Mouse (Mus musculus): ENCODE results near the gene Aldh16a1. TPM values are rescaled to one million over a fixed set of nuclear protein-coding genes. Genes with fewer than 3 reads are reported as not detected.
"Not testable (repeated sequence)": the region's sequence is repeated elsewhere in the genome, so short reads cannot be mapped to it uniquely, and the experiment has no call there.

Gene Aldh16a1
- polyA plus RNA-seq, 1 experiment from 2014 or later = 33.4 TPM

DNA sequence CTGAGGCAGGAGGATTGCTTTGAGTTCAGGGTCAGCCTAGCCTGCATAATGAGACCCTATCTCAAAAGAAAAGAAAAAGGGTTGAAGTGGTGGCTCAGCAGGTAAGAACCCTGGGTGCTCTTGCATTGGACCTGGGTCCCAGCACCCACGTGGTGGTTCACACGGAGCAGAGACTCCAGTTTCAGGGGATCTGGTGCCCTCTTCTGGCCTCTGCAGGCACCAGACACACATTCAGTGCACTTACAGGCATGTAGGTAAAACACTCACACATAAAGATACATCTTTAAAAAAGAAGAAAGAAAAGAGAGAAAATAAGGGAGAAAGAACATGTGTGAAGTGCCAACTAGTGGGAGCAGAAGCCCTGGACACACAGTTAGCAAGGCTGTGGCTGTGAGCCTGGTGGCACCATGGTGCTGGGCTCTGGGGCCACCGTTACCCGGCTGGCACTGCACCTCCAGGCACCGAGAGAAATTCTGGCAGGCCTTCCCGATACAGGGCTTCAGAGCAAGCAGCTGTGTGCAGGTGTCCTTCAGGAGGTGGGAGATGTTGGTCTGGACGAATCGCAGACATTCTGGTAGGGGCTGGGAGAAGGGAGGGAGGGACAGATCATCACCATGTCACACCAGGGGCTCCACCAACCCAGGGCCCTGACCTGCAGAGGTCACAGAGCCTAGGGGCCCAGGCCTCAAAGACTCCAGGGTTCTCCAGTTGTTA, 20.8 kb downstream of the Aldh16a1 start:
- Histone ChIP-seq H3K9ac (no peak overlapping the region), H3K4me3 (no peak overlapping the region), H3K9me3 (no peaks in the 10 kb centered on the region), H3K4me2 (no peak overlapping the region), H3K4me1 (peaks cover 42% of the 10 kb centered on the region), H3K36me3 (no peaks in the 10 kb centered on the region), H3K27ac (replicated peaks) (no peak overlapping the region), H3K27me3 (replicated peaks) (peaks cover 7% of the 10 kb centered on the region; the same call in 1 of the 2 replicates)
- WGBS = 75% methylated on average over 8 of the region's 8 CpGs
- no peak for ATAC-seq (ENCODE audit: extremely low read depth, insufficient number of reproducible peaks, low FRiP score, low TSS enrichment)

DNA sequence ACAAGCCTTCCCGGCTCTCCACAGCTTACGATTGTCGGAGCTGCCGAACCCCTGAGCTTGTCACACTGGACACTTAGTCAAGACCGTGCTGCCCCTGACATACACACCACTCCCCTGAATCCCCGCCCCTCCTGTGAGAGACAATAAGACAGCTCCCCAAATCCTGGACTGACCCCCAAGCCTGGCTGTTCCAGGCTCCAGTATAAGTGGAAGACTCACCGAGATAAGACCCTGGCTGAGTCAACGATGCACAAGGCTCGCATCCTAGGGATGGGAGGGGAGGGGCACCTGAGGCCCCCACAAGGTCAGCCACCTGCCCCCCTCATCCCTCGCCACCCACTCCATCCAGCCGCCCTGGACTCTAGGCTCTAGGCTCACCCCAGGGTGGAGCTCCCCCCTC, 22.5 kb downstream of the Aldh16a1 start:
- Histone ChIP-seq H3K9ac (peak overlapping the region; percentile 58), H3K4me3 (no peak overlapping the region), H3K27me3 (replicated peaks) (0 out of 2 replicates have a peak, but pooled peaks cover 7% of the 10 kb centered on the region), H3K9me3 (no peaks in the 10 kb centered on the region), H3K4me1 (peaks cover 35% of the 10 kb centered on the region), H3K4me2 (no peak overlapping the region), H3K36me3 (peaks cover 8% of the 10 kb centered on the region), H3K27ac (replicated peaks) (no peak overlapping the region)
- 62% methylated on average over 11 of the region's 11 CpGs for WGBS
- no peak for ATAC-seq (ENCODE audit: extremely low read depth, insufficient number of reproducible peaks, low FRiP score, low TSS enrichment)

- peaks cover 27% of the 10 kb centered on the region for H3K36me3 ChIP-seq
- H3K4me1 ChIP-seq = peaks cover 40% of the 10 kb centered on the region
- 0 out of 2 replicates have a peak, but pooled peaks cover 1% of the 10 kb centered on the region for H3K27me3 ChIP-seq (replicated peaks)
- no peak for ATAC-seq (ENCODE audit: extremely low read depth, insufficient number of reproducible peaks, low FRiP score, low TSS enrichment)
- 64% methylated on average over 15 of the region's 15 CpGs for WGBS
- H3K9ac ChIP-seq = peak overlapping the region; percentile 81
- H3K4me3 ChIP-seq = peak overlapping the region; percentile 98
- H3K4me2 ChIP-seq = peak overlapping the region; percentile 72
- H3K9me3 ChIP-seq = no peaks in the 10 kb centered on the region
- peak overlapping the region; percentile 90 for H3K27ac ChIP-seq (replicated peaks)
Observed at GRCm38 (mm10) chr7:45129776-45130512, 24.4 kb downstream of the Aldh16a1 start.

DNA sequence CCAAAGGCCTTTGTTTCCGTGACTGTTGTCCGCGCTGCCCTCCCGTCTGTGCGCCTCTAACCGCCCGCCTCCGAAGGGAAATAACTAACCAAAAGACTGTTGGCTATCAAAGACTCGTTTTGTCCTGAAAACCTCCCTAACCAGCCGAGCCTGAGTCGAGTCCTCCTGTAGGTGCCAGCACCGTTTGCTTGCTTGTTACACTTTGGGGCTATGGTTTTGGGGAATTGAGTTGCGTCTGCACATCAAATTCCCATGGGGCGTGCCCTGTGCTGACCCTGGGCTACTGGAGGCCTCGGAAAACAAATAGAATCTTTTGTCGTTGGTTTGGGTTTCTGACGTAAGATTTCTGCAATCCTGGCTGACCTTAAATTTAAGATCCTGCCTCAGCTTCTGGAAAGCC, 25.1 kb downstream of the Aldh16a1 start:
- WGBS = 3% methylated on average over 17 of the region's 17 CpGs
- ATAC-seq (ENCODE audit: extremely low read depth, insufficient number of reproducible peaks, low FRiP score, low TSS enrichment) = no peak; the same call in 1 of the 2 replicates

DNA sequence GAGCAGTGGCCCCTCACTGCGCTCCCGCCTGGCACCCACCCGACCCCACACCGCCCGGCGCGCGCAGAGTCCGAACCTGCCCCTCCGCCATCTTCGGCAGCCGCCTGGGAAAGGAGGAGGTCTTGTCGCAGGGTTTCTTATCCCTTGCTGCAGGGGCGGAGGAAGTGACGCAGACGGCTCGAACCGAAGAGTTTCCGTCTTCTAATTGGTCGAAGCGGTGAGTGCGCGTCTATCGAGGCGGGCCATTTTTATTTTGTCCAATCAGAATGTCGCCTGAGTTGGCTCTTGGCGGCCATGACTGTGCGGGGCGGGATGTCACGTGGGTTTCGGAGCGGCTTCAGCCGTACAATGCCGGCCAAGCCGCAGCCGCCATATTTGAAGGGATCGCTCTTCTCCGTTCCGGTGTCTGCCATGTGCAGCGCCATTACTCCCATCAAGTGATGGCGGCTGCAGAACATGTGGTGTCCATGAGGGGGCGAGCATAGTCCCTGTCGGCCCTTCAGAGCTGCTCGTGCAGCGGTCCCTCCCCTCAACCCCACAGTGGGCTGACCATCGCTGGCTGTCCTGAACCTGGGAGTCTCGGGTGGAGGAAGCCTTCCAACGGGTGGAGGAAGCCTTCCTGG, 25.6 kb downstream of the Aldh16a1 start, which contains the start of gene Rpl13a:
Rpl13a (minus strand) TSS at position 138 of the 623 bp plus-strand sequence.
- peak; percentile 87 for ATAC-seq (ENCODE audit: extremely low read depth, insufficient number of reproducible peaks, low FRiP score, low TSS enrichment)
- H3K4me2 ChIP-seq = peak within 1 kb of the TSS; percentile 97
- H3K4me1 ChIP-seq = peaks cover 42% of the 10 kb centered on the region
- under 1% methylated on average over 48 of the region's 48 CpGs for WGBS
- peak within 1 kb of the TSS; percentile 100 for H3K9ac ChIP-seq
- peaks cover 30% of the 10 kb centered on the region for H3K36me3 ChIP-seq
- H3K27ac ChIP-seq (replicated peaks) = peak within 1 kb of the TSS; percentile 94
- no peaks in the 10 kb centered on the region for H3K9me3 ChIP-seq
- peak within 1 kb of the TSS; percentile 98 for H3K4me3 ChIP-seq
- H3K27me3 ChIP-seq (replicated peaks) = no peaks in the 10 kb centered on the region

More for the DNA sequence above, 25.1 kb downstream of the Aldh16a1 start:
- H3K4me1 ChIP-seq = peaks cover 42% of the 10 kb centered on the region
- H3K9me3 ChIP-seq = no peaks in the 10 kb centered on the region
- peak overlapping the region; percentile 81 for H3K9ac ChIP-seq
- peak overlapping the region; percentile 90 for H3K27ac ChIP-seq (replicated peaks)
- H3K27me3 ChIP-seq (replicated peaks) = no peaks in the 10 kb centered on the region
- peak overlapping the region; percentile 98 for H3K4me3 ChIP-seq
- peak overlapping the region; percentile 72 for H3K4me2 ChIP-seq
- peaks cover 30% of the 10 kb centered on the region for H3K36me3 ChIP-seq

DNA sequence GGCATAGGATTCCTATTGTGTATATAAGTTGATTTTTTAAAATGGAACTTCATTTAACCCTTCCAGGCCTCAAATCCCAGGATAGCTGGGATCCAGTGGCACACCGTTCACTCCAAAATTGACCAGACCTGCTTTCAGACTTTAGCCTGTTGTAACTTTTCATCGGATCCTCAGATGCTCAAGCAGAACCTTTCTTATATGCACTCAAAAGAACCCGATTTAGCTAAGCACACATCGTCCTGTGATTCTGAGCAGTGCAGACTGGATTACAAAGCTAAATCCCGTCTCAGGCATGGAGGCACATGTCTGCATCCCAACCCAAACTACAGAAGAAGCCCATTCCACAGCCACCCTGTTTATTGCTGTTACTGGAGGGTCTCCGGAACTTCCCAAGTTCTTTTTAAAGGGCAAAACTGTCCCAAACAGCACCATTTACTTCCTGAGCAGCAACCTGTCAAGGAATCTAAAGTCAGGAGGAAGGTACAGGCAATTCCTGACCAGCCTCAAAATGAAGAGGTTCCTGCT, 26.6 kb downstream of the Aldh16a1 start:
- no peaks in the 10 kb centered on the region for H3K27me3 ChIP-seq (replicated peaks)
- H3K4me3 ChIP-seq = peak overlapping the region; percentile 98
- H3K9me3 ChIP-seq = no peaks in the 10 kb centered on the region
- peaks cover 48% of the 10 kb centered on the region for H3K4me1 ChIP-seq
- under 1% methylated on average over 6 of the region's 6 CpGs for WGBS
- H3K27ac ChIP-seq (replicated peaks) = peak overlapping the region; percentile 94
- peak overlapping the region; percentile 97 for H3K4me2 ChIP-seq
- H3K9ac ChIP-seq = peak overlapping the region; percentile 100
- no peak for ATAC-seq (ENCODE audit: extremely low read depth, insufficient number of reproducible peaks, low FRiP score, low TSS enrichment)
- peaks cover 35% of the 10 kb centered on the region for H3K36me3 ChIP-seq

GRCm38 (mm10) chr7:45126844-45127699, 27.3 kb downstream of the Aldh16a1 start:
- H3K36me3 ChIP-seq = peaks cover 42% of the 10 kb centered on the region
- no peaks in the 10 kb centered on the region for H3K9me3 ChIP-seq
- peak overlapping the region; percentile 94 for H3K27ac ChIP-seq (replicated peaks)
- peak overlapping the region; percentile 100 for H3K9ac ChIP-seq
- no peaks in the 10 kb centered on the region for H3K27me3 ChIP-seq (replicated peaks)
- H3K4me3 ChIP-seq = peak overlapping the region; percentile 98
- H3K4me1 ChIP-seq = peaks cover 55% of the 10 kb centered on the region
- ATAC-seq (ENCODE audit: extremely low read depth, insufficient number of reproducible peaks, low FRiP score, low TSS enrichment) = no peak
- H3K4me2 ChIP-seq = peak overlapping the region; percentile 97
- WGBS = 22% methylated on average over 21 of the region's 21 CpGs

DNA sequence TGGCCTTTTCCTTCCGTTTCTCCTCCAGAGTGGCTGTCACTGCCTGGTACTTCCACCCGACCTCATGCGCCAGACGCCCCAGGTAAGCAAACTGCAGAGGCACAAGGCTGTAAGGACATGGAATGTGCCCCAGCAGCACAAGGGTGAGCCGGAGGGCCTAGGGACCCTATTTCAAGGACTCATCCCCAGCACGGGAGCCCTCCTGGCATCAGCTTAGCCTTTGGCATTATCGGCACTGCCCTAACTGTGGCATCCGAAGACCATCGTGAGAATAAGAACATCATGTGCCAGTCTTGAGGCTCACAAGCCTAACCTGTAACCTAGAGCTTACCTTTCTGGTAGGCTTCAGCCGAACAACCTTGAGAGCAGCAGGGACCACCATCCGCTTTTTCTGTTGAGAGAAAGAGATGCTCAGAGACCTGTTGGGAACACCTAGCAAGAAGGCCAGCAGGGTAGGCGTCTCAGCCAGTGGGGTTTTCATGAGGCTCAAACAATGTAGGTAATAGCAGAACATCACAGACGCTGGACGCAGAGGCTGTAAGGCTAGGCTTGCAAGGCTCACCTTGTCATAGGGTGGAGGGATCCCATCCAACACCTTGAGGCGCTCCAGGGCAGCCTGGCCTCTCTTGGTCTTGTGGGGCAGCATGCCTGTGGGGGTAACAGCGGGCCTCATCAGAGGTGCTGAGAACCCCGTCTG, 28.1 kb downstream of the Aldh16a1 start:
- peak overlapping the region; percentile 100 for H3K9ac ChIP-seq
- H3K27ac ChIP-seq (replicated peaks) = peak overlapping the region; percentile 94
- 70% methylated on average over 17 of the region's 17 CpGs for WGBS
- H3K4me3 ChIP-seq = peak overlapping the region; percentile 98
- H3K36me3 ChIP-seq = peaks cover 50% of the 10 kb centered on the region
- H3K4me2 ChIP-seq = peak overlapping the region; percentile 97
- H3K4me1 ChIP-seq = peaks cover 63% of the 10 kb centered on the region
- H3K9me3 ChIP-seq = no peaks in the 10 kb centered on the region
- ATAC-seq (ENCODE audit: extremely low read depth, insufficient number of reproducible peaks, low FRiP score, low TSS enrichment) = no peak
- no peaks in the 10 kb centered on the region for H3K27me3 ChIP-seq (replicated peaks)

DNA sequence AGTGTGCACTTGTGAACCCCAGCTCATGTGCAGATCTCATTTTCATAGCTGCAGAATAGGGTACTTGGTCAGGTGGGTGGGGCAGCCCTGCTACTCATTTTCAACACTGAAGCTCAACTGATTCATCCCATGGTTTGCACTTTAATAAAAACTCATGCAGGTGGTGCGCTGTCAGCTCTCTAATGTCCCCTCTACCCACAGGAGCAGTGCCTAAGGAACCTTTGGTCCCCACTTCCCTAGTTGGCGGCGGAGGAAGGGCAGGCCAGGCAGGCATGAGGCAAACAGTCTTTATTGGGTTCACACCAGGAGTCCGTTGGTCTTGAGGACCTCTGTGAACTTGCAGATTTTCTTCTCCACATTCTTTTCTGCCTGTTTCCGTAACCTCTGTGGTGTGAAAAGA, 28.7 kb downstream of the Aldh16a1 start:
- not testable (repeated sequence) for H3K9me3 ChIP-seq; H3K27me3 ChIP-seq (replicated peaks); ATAC-seq (ENCODE audit: extremely low read depth, insufficient number of reproducible peaks, low FRiP score, low TSS enrichment)
- Histone ChIP-seq H3K27ac (replicated peaks) (peak overlapping the region; percentile 94), H3K4me1 (peaks cover 66% of the 10 kb centered on the region), H3K36me3 (peaks cover 56% of the 10 kb centered on the region), H3K4me2 (peak overlapping the region; percentile 97), H3K4me3 (peak overlapping the region; percentile 85), H3K9ac (peak overlapping the region; percentile 100)
- WGBS = 70% methylated on average over 5 of the region's 5 CpGs

DNA sequence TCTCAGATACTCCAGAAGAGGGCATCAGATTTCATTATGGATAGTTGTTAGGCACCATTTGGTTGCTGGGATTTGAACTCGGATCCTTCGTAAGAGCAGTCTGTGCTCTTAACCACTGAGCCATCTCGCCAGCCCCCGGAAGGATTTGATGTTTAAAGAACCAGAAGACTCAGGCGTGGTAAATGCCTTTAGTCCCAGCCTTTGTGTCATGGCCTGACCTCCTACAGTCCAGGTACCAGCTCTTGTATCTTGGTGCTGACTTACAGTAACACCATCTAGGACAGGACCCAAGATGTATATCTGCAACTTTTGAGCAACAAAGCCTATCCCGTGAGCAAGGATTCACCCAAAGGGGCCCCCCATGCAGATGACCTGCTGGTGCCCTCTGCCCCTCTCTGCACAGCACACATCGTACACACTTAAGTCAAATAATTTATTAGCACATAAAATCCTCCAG, 29.2 kb downstream of the Aldh16a1 start:
- Histone ChIP-seq H3K9ac (peak overlapping the region; percentile 100), H3K4me3 (peak overlapping the region; percentile 85), H3K27me3 (replicated peaks) (no peaks in the 10 kb centered on the region), H3K4me1 (peaks cover 66% of the 10 kb centered on the region), H3K9me3 (no peaks in the 10 kb centered on the region), H3K36me3 (peaks cover 61% of the 10 kb centered on the region), H3K27ac (replicated peaks) (peak overlapping the region; percentile 94), H3K4me2 (peak overlapping the region; percentile 69)
- WGBS = 34% methylated on average over 7 of the region's 7 CpGs
- ATAC-seq (ENCODE audit: extremely low read depth, insufficient number of reproducible peaks, low FRiP score, low TSS enrichment) = no peak

All from heart, embryonic 13.5 days (tissue).